Mouse (Mus musculus): ENCODE measurements around the gene Cdk6. TPM values are rescaled to one million over a fixed set of nuclear protein-coding genes. Genes with fewer than 3 reads are reported as not detected.

Cdk6 gene
- total RNA-seq, 2 experiments from 2014 or later: 2.8 to 5.1 TPM

- no peak for DNase-seq (ENCODE audit: extremely low spot score in 1 of 2, low spot score in 1 of 2)
Observed at GRCm38 (mm10) chr5:3479016-3479795, 137.9 kb downstream of the Cdk6 start.

- no peak for DNase-seq (ENCODE audit: extremely low spot score in 1 of 2, low spot score in 1 of 2)
Observed at GRCm38 (mm10) chr5:3480637-3481395, 139.5 kb downstream of the Cdk6 start.

- no peak for DNase-seq (ENCODE audit: extremely low spot score in 1 of 2, low spot score in 1 of 2)
Observed at GRCm38 (mm10) chr5:3482474-3482873, 141.2 kb downstream of the Cdk6 start.

GRCm38 (mm10) chr5:3483054-3483722 is 141.9 kb downstream of the Cdk6 start:
- no peak for DNase-seq (ENCODE audit: extremely low spot score in 1 of 2, low spot score in 1 of 2)

- no peak for DNase-seq (ENCODE audit: extremely low spot score in 1 of 2, low spot score in 1 of 2)
Observed at GRCm38 (mm10) chr5:3486579-3487282, 145.4 kb downstream of the Cdk6 start.

- no peak for DNase-seq (ENCODE audit: extremely low spot score in 1 of 2, low spot score in 1 of 2)
Observed at GRCm38 (mm10) chr5:3488146-3488774, 147.0 kb downstream of the Cdk6 start.

GRCm38 (mm10) chr5:3490358-3490757 is 149.1 kb downstream of the Cdk6 start:
- no peak for DNase-seq (ENCODE audit: extremely low spot score in 1 of 2, low spot score in 1 of 2)

GRCm38 (mm10) chr5:3491084-3491483 is 149.8 kb downstream of the Cdk6 start:
- no peak for DNase-seq (ENCODE audit: extremely low spot score in 1 of 2, low spot score in 1 of 2)

GRCm38 (mm10) chr5:3491883-3492282 is 150.6 kb downstream of the Cdk6 start:
- no peak for DNase-seq (ENCODE audit: extremely low spot score in 1 of 2, low spot score in 1 of 2)

GRCm38 (mm10) chr5:3492776-3493636 is 151.7 kb downstream of the Cdk6 start:
- DNase-seq (ENCODE audit: extremely low spot score in 1 of 2, low spot score in 1 of 2): no peak

GRCm38 (mm10) chr5:3493968-3494367 is 152.7 kb downstream of the Cdk6 start:
- no peak for DNase-seq (ENCODE audit: extremely low spot score in 1 of 2, low spot score in 1 of 2)

- no peak for DNase-seq (ENCODE audit: extremely low spot score in 1 of 2, low spot score in 1 of 2)
Observed at GRCm38 (mm10) chr5:3494452-3495187, 153.3 kb downstream of the Cdk6 start.

GRCm38 (mm10) chr5:3497505-3497925 is 156.2 kb downstream of the Cdk6 start:
- no peak for DNase-seq (ENCODE audit: extremely low spot score in 1 of 2, low spot score in 1 of 2)

GRCm38 (mm10) chr5:3500298-3500697 is 159.0 kb downstream of the Cdk6 start:
- DNase-seq (ENCODE audit: extremely low spot score in 1 of 2, low spot score in 1 of 2): no peak

GRCm38 (mm10) chr5:3500957-3501563 is 159.8 kb downstream of the Cdk6 start:
- DNase-seq (ENCODE audit: extremely low spot score in 1 of 2, low spot score in 1 of 2): no peak

- no peak for DNase-seq (ENCODE audit: extremely low spot score in 1 of 2, low spot score in 1 of 2)
Observed at GRCm38 (mm10) chr5:3501564-3502001, 160.3 kb downstream of the Cdk6 start.

- DNase-seq (ENCODE audit: extremely low spot score in 1 of 2, low spot score in 1 of 2): no peak
Observed at GRCm38 (mm10) chr5:3502610-3503350, 161.5 kb downstream of the Cdk6 start.

Measured in layer of hippocampus, postnatal 25 days (tissue).